Mouse (Mus musculus) liver, embryonic 16.5 days (tissue): ENCODE results near the gene Sned1. TPM values are rescaled to one million over a fixed set of nuclear protein-coding genes. Genes with fewer than 3 reads are reported as not detected.

Experiments used
- microRNA-seq: library from miRNA; unstranded; fragments of <30 nt; microRNA quantifications from one replicate; pipeline ENCODE4, GENCODE M21; 2016
- polyA plus RNA-seq: library from polyadenylated mRNA; unstranded; fragments of >200 nt; fragmentation: Nextera tagmentation; extraction: Ambion mirVana; gene quantifications from 2 replicates; pipeline ENCODE4 v1.2.1, GENCODE M21; 2015

The Sned1 gene
- polyA plus RNA-seq, 1 experiment from 2014 or later: 0.19 TPM

Small RNA genes within 50 kb of the gene (microRNA-seq; reads per million reads assigned to microRNA genes)
- gene Mir6901 (not detected), gene Mir6902 (not detected)

Other genes with a start within 250 kb of the Sned1 start
- gene Aqp12, start 229.5 kb upstream of the Sned1 start, polyA plus RNA-seq: 0.38 TPM in 1 of 2 replicates, not detected in the other
- gene Kif1a, start 133.9 kb upstream of the Sned1 start, polyA plus RNA-seq: 0.19 and 0.20 TPM in 2 replicates
- 15.5 and 17.4 TPM in 2 replicates for gene Agxt, start 100.6 kb upstream of the Sned1 start, polyA plus RNA-seq
- 0.11 and 0.32 TPM in 2 replicates for gene 2310007B03Rik, start 74.9 kb upstream of the Sned1 start, polyA plus RNA-seq
- 0.01 TPM in 1 of 2 replicates, not detected in the other for gene Crocc2, start 67.1 kb upstream of the Sned1 start, polyA plus RNA-seq
- 11.2 and 11.3 TPM in 2 replicates for gene Mterf4, start 70.1 kb downstream of the Sned1 start, polyA plus RNA-seq
- gene Ppp1r7, start 107.0 kb downstream of the Sned1 start, polyA plus RNA-seq: 29.4 and 31.9 TPM in 2 replicates
- gene Pask, start 107.6 kb downstream of the Sned1 start, polyA plus RNA-seq: 5.7 and 5.9 TPM in 2 replicates
- gene Ano7, start 138.1 kb downstream of the Sned1 start, polyA plus RNA-seq: 0.12 and 0.14 TPM in 2 replicates
- 75.0 and 76.6 TPM in 2 replicates for gene Hdlbp, start 243.0 kb downstream of the Sned1 start, polyA plus RNA-seq